Mouse (Mus musculus) thymus, adult 2 months (tissue): ENCODE measurements at regions not wholly inside any gene's neighbourhood (a gene's known extent, or its start where the extent isn't known, plus 50 kb on each side); places are given as distances from the start of the nearest gene placed in this dataset.

Source experiments
- CTCF ChIP-seq: fragments of 200-500 bp; IDR thresholded peaks from 2 replicates; pipeline ENCODE4 v1.5.1; 2012; ENCODE audit warnings: mild to moderate bottlenecking, control low read depth, low read length, moderate library complexity, borderline replicate concordance; ENCODE audit not compliant: control insufficient read depth, poor library complexity, insufficient read depth; ENCODE audit errors: extremely low read depth
- POLR2A ChIP-seq: fragments of 200-500 bp; IDR thresholded peaks from 2 replicates; pipeline ENCODE4 v1.6.1; 2012; ENCODE audit warnings: mild to moderate bottlenecking, low read length, control low read depth, moderate library complexity; ENCODE audit not compliant: control insufficient read depth, poor library complexity, insufficient read depth; ENCODE audit errors: extremely low read depth

- TF ChIP-seq CTCF (no peak), POLR2A (no peak)
Observed at GRCm38 (mm10) chr5:133389896-133390295, 709.6 kb upstream of the Castor2 start.
